21 mouse cellular contexts compared by ENCODE assay signal in genomic region chr19:41841105-41841750, GRCm38 (mm10). TPM values are rescaled to one million over a fixed set of nuclear protein-coding genes. Genes with fewer than 3 reads are reported as not detected.
A peak's percentile ranks its signal among the peaks of the same experiment; 100 is the strongest.
DNase-seq lines count a peak whose midpoint lies in the region; ATAC-seq and TF ChIP-seq lines count a peak whose summit lies in the region.
"Had no signal": no experiment of that assay in that cellular context is flagged by ENCODE, and none has a peak within 500 bp of the region (broad histone marks: within the 10 kb centered on the region; RNA-seq: fewer than 3 reads in every experiment).

No protein-coding gene starts in this region.

- no peak overlapping the region for H3K9ac ChIP-seq in heart, embryonic 16.5 days (ENCODE audit: low read length)
- H3K9ac ChIP-seq in heart, embryonic 12.5 days, result no peak overlapping the region
- H3K9ac ChIP-seq in MEL (ENCODE audit: control insufficient read depth, low read depth, low read length, poor library complexity, severe bottlenecking), result peak overlapping the region; percentile 49
- H3K9ac ChIP-seq: embryonic facial prominence, embryonic 12.5 days; forebrain, embryonic 15.5 days; hindbrain, embryonic 13.5 days had no signal

- H3K79me2 ChIP-seq in MEL (ENCODE audit: control insufficient read depth, insufficient read depth, low read length, poor library complexity), result peaks cover 22% of the 10 kb centered on the region

- no peaks in the 10 kb centered on the region for H3K27me3 ChIP-seq in heart, embryonic 16.5 days (ENCODE audit: control insufficient read depth, insufficient read depth, low read length)
- H3K27me3 ChIP-seq in heart, embryonic 12.5 days (replicated peaks), result no peaks in the 10 kb centered on the region
- H3K27me3 ChIP-seq in MEL (ENCODE audit: control insufficient read depth in 1 of 2, insufficient read depth in 2 of 2, low read length in 2 of 2), result no peaks in the 10 kb centered on the region
- H3K27me3 ChIP-seq: forebrain, embryonic 15.5 days; hindbrain, embryonic 13.5 days had no signal

- TF ChIP-seq EP300 in MEL (IDR thresholded peaks at IDR 0.05; ENCODE audit: low read depth in 1 of 2, low read length in 2 of 2), result peak; percentile 95 to 96

- peak; percentile 36; the same call in 1 of the 2 replicates for ATAC-seq in cerebellum, adult (ENCODE audit: insufficient number of reproducible peaks, low FRiP score, low TSS enrichment)
- peak; percentile 29; the same call in 1 of the 2 replicates for ATAC-seq in heart, embryonic 16.5 days (replicated peaks; ENCODE audit: extremely low read depth, insufficient read depth, low FRiP score)
- no peak for ATAC-seq in heart, embryonic 12.5 days (ENCODE audit: insufficient number of reproducible peaks, low FRiP score)
- ATAC-seq: activated CD4-positive, CD25-positive, alpha-beta regulatory T cell, adult 4 months; forebrain, embryonic 15.5 days; hindbrain, postnatal 0 days; Patski had no signal

- H3K4me3 ChIP-seq in heart, embryonic 16.5 days (ENCODE audit: low read length), result no peak overlapping the region
- no peak overlapping the region for H3K4me3 ChIP-seq in heart, embryonic 12.5 days
- H3K4me3 ChIP-seq in MEL (ENCODE audit: control insufficient read depth in 1 of 2, insufficient read depth in 1 of 2, low read depth in 2 of 2, low read length in 2 of 2), result peak overlapping the region; percentile 9 to 29
- H3K4me3 ChIP-seq: embryonic facial prominence, embryonic 12.5 days; forebrain, embryonic 15.5 days; hindbrain, embryonic 13.5 days had no signal

- peak in 1 of 2 experiments; percentile 50; a peak in 1 of 4 replicates for TF ChIP-seq POLR2A in MEL (IDR thresholded peaks at IDR 0.05; ENCODE audit: control insufficient read depth in 1 of 2, insufficient read depth in 1 of 2, low read depth in 1 of 2, low read length in 2 of 2, poor library complexity in 1 of 2)

- no peak for DNase-seq in cerebellum, postnatal 10 days
- DNase-seq in gastrocnemius, adult 8-10 months (ENCODE audit: low spot score in 2 of 2), result peak; percentile 24 to 30
- DNase-seq in gastrocnemius, postnatal 36 days, result no peak
- DNase-seq in MEL (ENCODE audit: low read depth, low spot score), result peak; percentile 75
- DNase-seq in layer of hippocampus, postnatal 25 days (ENCODE audit: extremely low spot score in 1 of 2, low spot score in 1 of 2), result no peak
- DNase-seq: adrenal gland, postnatal 14 days; B cell, adult 2 months; cerebellum, adult 2 months; cerebellum, postnatal 14 days; heart, postnatal 10 days; kidney, adult 11 months had no signal

- H3K4me1 ChIP-seq in heart, embryonic 16.5 days (ENCODE audit: control insufficient read depth, insufficient read depth, low read length), result peaks cover 17% of the 10 kb centered on the region
- peaks cover 42% of the 10 kb centered on the region for H3K4me1 ChIP-seq in heart, embryonic 12.5 days (replicated peaks)
- H3K4me1 ChIP-seq in MEL (ENCODE audit: control insufficient read depth in 1 of 2, insufficient read depth in 2 of 2, low read length in 2 of 2), result peaks cover 34 to 54% of the 10 kb centered on the region in 2 experiments

- TF ChIP-seq CTCF in MEL (IDR thresholded peaks at IDR 0.05 in 2 of 3, conservative IDR thresholded peaks at IDR 0.05 in 1 of 3; ENCODE audit: control insufficient read depth in 1 of 3, insufficient read depth in 1 of 3, low read depth in 2 of 3, low read length in 3 of 3, poor library complexity in 1 of 3, severe bottlenecking in 1 of 3), result no peak

- no peak overlapping the region for H3K4me2 ChIP-seq in heart, embryonic 16.5 days (ENCODE audit: low read depth, low read length)
- no peak overlapping the region for H3K4me2 ChIP-seq in heart, embryonic 12.5 days
- H3K4me2 ChIP-seq: embryonic facial prominence, embryonic 12.5 days; forebrain, embryonic 15.5 days; heart, embryonic 11.5 days; hindbrain, embryonic 13.5 days had no signal

- no peaks in the 10 kb centered on the region for H3K9me3 ChIP-seq in heart, embryonic 16.5 days (replicated peaks; ENCODE audit: control insufficient read depth, low read length)
- H3K9me3 ChIP-seq in heart, embryonic 12.5 days (replicated peaks), result no peaks in the 10 kb centered on the region
- H3K9me3 ChIP-seq in MEL (replicated peaks; ENCODE audit: insufficient read depth, low read length), result no peaks in the 10 kb centered on the region
- H3K9me3 ChIP-seq: embryonic facial prominence, embryonic 12.5 days; forebrain, embryonic 15.5 days; hindbrain, embryonic 13.5 days had no signal

- intact Hi-C loops in gastrocnemius, postnatal 36 days (cut with DNase I), result no loop called here

- H3K36me3 ChIP-seq in heart, embryonic 16.5 days (ENCODE audit: control insufficient read depth, insufficient read depth), result no peaks in the 10 kb centered on the region
- no peaks in the 10 kb centered on the region for H3K36me3 ChIP-seq in heart, embryonic 12.5 days
- H3K36me3 ChIP-seq in MEL (ENCODE audit: control insufficient read depth in 1 of 2, insufficient read depth in 2 of 2, low read length in 2 of 2), result peaks cover 0 to 57% of the 10 kb centered on the region in 2 experiments; a peak in 2 of 4 replicates
- H3K36me3 ChIP-seq: embryonic facial prominence, embryonic 12.5 days; forebrain, embryonic 15.5 days; hindbrain, embryonic 13.5 days had no signal

- WGBS in heart, embryonic 16.5 days, result 35% methylated on average over 7 of the region's 7 CpGs
- 34% methylated on average over 7 of the region's 7 CpGs for WGBS in heart, embryonic 12.5 days

- TF ChIP-seq RAD21 in MEL (IDR thresholded peaks at IDR 0.05; ENCODE audit: low read depth, low read length), result no peak

- H3K27ac ChIP-seq in heart, embryonic 16.5 days (ENCODE audit: low read length), result no peak overlapping the region
- H3K27ac ChIP-seq in heart, embryonic 12.5 days (ENCODE audit: poor library complexity, severe bottlenecking), result no peak overlapping the region
- peak overlapping the region; percentile 82 for H3K27ac ChIP-seq in MEL (ENCODE audit: control insufficient read depth, low read depth, low read length)
- H3K27ac ChIP-seq: embryonic facial prominence, embryonic 12.5 days; hindbrain, embryonic 13.5 days; hindbrain, postnatal 0 days had no signal

TF ChIP-seq in MEL, 35 proteins besides CTCF, POLR2A, EP300 and RAD21 (continues in another document):
- TF ChIP-seq NELFE (IDR thresholded peaks at IDR 0.05; ENCODE audit: low read depth, low read length) (peak; percentile 38; the same call in 1 of the 2 replicates), JUND (IDR thresholded peaks at IDR 0.05; ENCODE audit: low read depth, low read length) (0 out of 2 replicates have a peak, but pooled peaks have one; percentile 15), SMC3 (IDR thresholded peaks at IDR 0.05; ENCODE audit: low read depth, low read length) (0 out of 2 replicates have a peak, but pooled peaks have one; percentile 2), NRF1 (IDR thresholded peaks at IDR 0.05; ENCODE audit: insufficient read depth, low read depth, low read length, poor library complexity, severe bottlenecking) (no peak), TCF12 (IDR thresholded peaks at IDR 0.05; ENCODE audit: low read depth, low read length) (peak; percentile 87), RCOR1 (IDR thresholded peaks at IDR 0.05; ENCODE audit: low read depth, low read length) (no peak), TBP (IDR thresholded peaks at IDR 0.05; ENCODE audit: low read depth, low read length) (peak; percentile 60; the same call in 1 of the 2 replicates), MAX (IDR thresholded peaks at IDR 0.05; ENCODE audit: low read length) (peak; percentile 15; the same call in 1 of the 2 replicates), CHD2 (IDR thresholded peaks at IDR 0.05; ENCODE audit: low read length) (0 out of 2 replicates have a peak, but pooled peaks have one; percentile 23)

RNA-seq across cellular contexts. Expression of gene Frat2, which starts 6.7 kb away (rescaled TPM):
- 10 to 100 TPM in 3 of 4 experiments, 1 to 10 TPM in 1; 4.5 to 15.5 (median 12.5) TPM for total RNA-seq in gastrocnemius, adult 8-10 months (2022)
- 10 to 100 TPM; 13.9 to 18.5 TPM for total RNA-seq in gastrocnemius, postnatal 36 days (2021)
- polyA plus RNA-seq in heart, embryonic 16.5 days (2015; fragmentation: Nextera tagmentation; extraction: Ambion mirVana), result 1.9 and 2.8 TPM in 2 replicates
- polyA plus RNA-seq in heart, embryonic 12.5 days (2016; fragmentation: Nextera tagmentation; extraction: Ambion mirVana), result 3.6 TPM in 2 replicates
- total RNA-seq in MEL (2012; rRNA removed), result 55.6 and 58.2 TPM in 2 replicates
- polyA plus RNA-seq in MEL (2012; ENCODE audit: insufficient read depth in 1 of 2, insufficient read length in 2 of 2, low read depth in 1 of 2, low replicate concordance in 2 of 2, missing spikeins in 1 of 2), result 100 to 1,000 TPM in 1 of 2 experiments, not detected in 1; 110 TPM
- total RNA-seq in layer of hippocampus, postnatal 25 days (2021), result 10 to 100 TPM; 13.9 to 14.9 TPM

RNA-seq across cellular contexts. Expression of gene Frat1, which starts 11.5 kb away (rescaled TPM):
- total RNA-seq in gastrocnemius, adult 8-10 months (2022), result 1 to 10 TPM; 3.6 to 8.4 (median 6.4) TPM
- 1 to 10 TPM; 5.3 to 7.3 TPM for total RNA-seq in gastrocnemius, postnatal 36 days (2021)
- polyA plus RNA-seq in heart, embryonic 16.5 days (2015; fragmentation: Nextera tagmentation; extraction: Ambion mirVana), result 2.4 and 2.7 TPM in 2 replicates
- 2.5 and 3.2 TPM in 2 replicates for polyA plus RNA-seq in heart, embryonic 12.5 days (2016; fragmentation: Nextera tagmentation; extraction: Ambion mirVana)
- 26.7 and 36.0 TPM in 2 replicates for total RNA-seq in MEL (2012; rRNA removed)
- 10 to 100 TPM in 1 of 2 experiments, not detected in 1; 31.5 TPM for polyA plus RNA-seq in MEL (2012; ENCODE audit: insufficient read depth in 1 of 2, insufficient read length in 2 of 2, low read depth in 1 of 2, low replicate concordance in 2 of 2, missing spikeins in 1 of 2)
- 10 to 100 TPM; 22.4 to 24.8 TPM for total RNA-seq in layer of hippocampus, postnatal 25 days (2021)

RNA-seq across cellular contexts. Expression of gene Arhgap19, which starts 39.4 kb away (rescaled TPM):
- total RNA-seq in gastrocnemius, adult 8-10 months (2022), result 10 to 100 TPM in 1 of 4 experiments, 1 to 10 TPM in 3; 8.6 to 10.0 (median 9.0) TPM
- total RNA-seq in gastrocnemius, postnatal 36 days (2021), result 1 to 10 TPM; 6.4 to 6.6 TPM
- polyA plus RNA-seq in heart, embryonic 16.5 days (2015; fragmentation: Nextera tagmentation; extraction: Ambion mirVana), result 12.7 and 13.6 TPM in 2 replicates
- 17.8 and 19.5 TPM in 2 replicates for polyA plus RNA-seq in heart, embryonic 12.5 days (2016; fragmentation: Nextera tagmentation; extraction: Ambion mirVana)
- 47.5 and 53.9 TPM in 2 replicates for total RNA-seq in MEL (2012; rRNA removed)
- polyA plus RNA-seq in MEL (2012; ENCODE audit: insufficient read depth in 1 of 2, insufficient read length in 2 of 2, low read depth in 1 of 2, low replicate concordance in 2 of 2, missing spikeins in 1 of 2), result 10 to 100 TPM in 1 of 2 experiments, not detected in 1; 67.9 TPM
- 1 to 10 TPM; 2.4 to 2.5 TPM for total RNA-seq in layer of hippocampus, postnatal 25 days (2021)

RNA-seq across cellular contexts. Expression of gene Rrp12, which starts 54.7 kb away (rescaled TPM):
- total RNA-seq in gastrocnemius, adult 8-10 months (2022), result 10 to 100 TPM; 30.0 to 34.9 (median 32.2) TPM
- 10 to 100 TPM; 30.0 to 31.6 TPM for total RNA-seq in gastrocnemius, postnatal 36 days (2021)
- 9.4 and 10.0 TPM in 2 replicates for polyA plus RNA-seq in heart, embryonic 16.5 days (2015; fragmentation: Nextera tagmentation; extraction: Ambion mirVana)
- polyA plus RNA-seq in heart, embryonic 12.5 days (2016; fragmentation: Nextera tagmentation; extraction: Ambion mirVana), result 16.9 TPM in 2 replicates
- 93.8 and 106 TPM in 2 replicates for total RNA-seq in MEL (2012; rRNA removed)
- polyA plus RNA-seq in MEL (2012; ENCODE audit: insufficient read depth in 1 of 2, insufficient read length in 2 of 2, low read depth in 1 of 2, low replicate concordance in 2 of 2, missing spikeins in 1 of 2), result 100 to 1,000 TPM in 1 of 2 experiments, 10 to 100 TPM in 1; 44.5 to 134 TPM
- 10 to 100 TPM; 32.9 to 33.5 TPM for total RNA-seq in layer of hippocampus, postnatal 25 days (2021)

Comparison
In these comparisons a context has a peak if more than half of its experiments do, and no peak if none do; other contexts are left out.
1. DNase-seq: peak in gastrocnemius, adult 8-10 months (2 of 2) and MEL (single experiment); none in cerebellum, postnatal 10 days (0 of 2), gastrocnemius, postnatal 36 days (0 of 2) and layer of hippocampus, postnatal 25 days (0 of 2).
2. H3K4me3 ChIP-seq: peak in MEL (2 of 2); none in heart, embryonic 16.5 days (single experiment) and heart, embryonic 12.5 days (single experiment).